Mouse (Mus musculus) liver, embryonic 12.5 days (tissue): ENCODE results near the gene Tnfrsf1b. TPM values are rescaled to one million over a fixed set of nuclear protein-coding genes. Genes with fewer than 3 reads are reported as not detected.

Source experiments
- ATAC-seq: fragments of 200-750 bp; cut with Nextera tagmentation; 2 replicates; pipeline ENCODE4 v1.8.0; 2017; ENCODE audit warnings: moderate number of reproducible peaks, mild to moderate bottlenecking, moderate library complexity
- H3K27ac ChIP-seq: fragments of 300-500 bp; sonication (generic); 2 replicates; pipeline ENCODE4 v1.5.1; 2016; ENCODE audit warnings: mild to moderate bottlenecking
- H3K27me3 ChIP-seq: fragments of 300-500 bp; sonication (generic); replicated peaks from 2 replicates; pipeline ENCODE4 v1.6.1; 2016; ENCODE audit warnings: mild to moderate bottlenecking, moderate library complexity
- H3K36me3 ChIP-seq: fragments of 300-500 bp; sonication (generic); 2 replicates; pipeline ENCODE4 v1.6.1; 2016; ENCODE audit warnings: mild to moderate bottlenecking, moderate library complexity
- H3K4me1 ChIP-seq: fragments of 300-500 bp; sonication (generic); 2 replicates; pipeline ENCODE4 v1.6.1; 2016
- H3K4me2 ChIP-seq: fragments of 300-500 bp; sonication (generic); 2 replicates; pipeline ENCODE4 v1.6.1; 2016; ENCODE audit warnings: mild to moderate bottlenecking, moderate library complexity
- H3K4me3 ChIP-seq: fragments of 300-500 bp; sonication (generic); 2 replicates; pipeline ENCODE4 v1.5.1; 2016; ENCODE audit warnings: mild to moderate bottlenecking, moderate library complexity
- H3K9ac ChIP-seq: fragments of 300-500 bp; sonication (generic); 2 replicates; pipeline ENCODE4 v1.6.1; 2016; ENCODE audit warnings: mild to moderate bottlenecking, moderate library complexity
- H3K9me3 ChIP-seq: fragments of 300-500 bp; sonication (generic); replicated peaks from 2 replicates; pipeline ENCODE4 v1.6.1; 2016; ENCODE audit warnings: mild to moderate bottlenecking, moderate library complexity
- WGBS: fragments of 180-500 bp; shearing (Covaris S2); methylation state at CpG from one replicate; pipeline ENCODE4 v1.1.7; 2016; ENCODE audit not compliant: insufficient replicate concordance; 5-methylcytosine and 5-hydroxymethylcytosine counted together
- polyA plus RNA-seq: library from polyadenylated mRNA; unstranded; fragments of >200 nt; fragmentation: Nextera tagmentation; extraction: Ambion mirVana; gene quantifications from 2 replicates; pipeline ENCODE4 v1.2.1, GENCODE M21; 2016

Gene Tnfrsf1b
- 4.9 TPM in 2 replicates for polyA plus RNA-seq

DNA sequence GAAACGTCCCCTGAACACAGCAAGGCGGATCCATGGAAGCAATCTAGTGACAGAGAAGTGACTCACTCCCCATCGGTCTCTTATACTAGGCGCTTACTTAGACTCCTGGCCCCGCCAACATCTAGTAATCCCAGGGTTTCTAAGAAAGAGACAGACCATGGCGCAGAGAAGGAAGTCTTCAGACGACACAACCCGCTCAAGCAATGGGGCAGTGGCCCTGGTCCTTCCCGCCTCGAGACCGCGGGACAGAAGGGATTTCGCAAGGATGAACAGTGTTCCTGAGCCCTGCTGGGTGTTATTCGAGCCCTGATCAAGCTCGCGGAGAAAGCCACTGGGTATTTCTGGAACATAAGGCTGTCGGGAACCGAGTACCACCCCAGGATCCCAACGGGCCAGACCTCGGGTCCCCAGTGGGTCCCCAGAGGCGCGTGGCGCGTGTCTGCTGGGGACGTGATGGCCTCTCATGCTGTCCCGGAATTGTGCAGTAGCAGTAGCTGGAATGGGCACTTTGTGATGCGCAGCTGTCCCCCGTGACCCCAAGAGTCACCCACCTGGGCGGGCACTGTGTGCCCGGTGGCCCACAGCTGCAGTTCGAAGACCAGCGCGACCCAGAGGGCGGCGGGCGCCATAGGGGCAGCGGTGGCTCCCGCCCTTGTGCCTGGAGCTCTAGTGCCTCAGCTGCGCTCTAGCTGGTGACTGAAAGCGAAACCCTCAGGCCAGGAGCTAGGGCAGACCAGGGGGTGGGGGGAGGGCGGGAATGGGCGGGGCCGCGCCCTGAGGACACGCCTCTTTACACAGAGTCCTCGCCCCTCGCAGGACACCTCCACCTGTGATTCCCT is at the start of gene Tnfrsf1b:
TSS of gene Tnfrsf1b (minus strand) at position 698 of the 839 bp plus-strand sequence.
- Histone ChIP-seq H3K27me3 (peaks cover 57% of the 10 kb centered on the region), H3K9ac (peak within 1 kb of the TSS; percentile 60), H3K4me1 (peaks cover 8% of the 10 kb centered on the region; the same call in 1 of the 2 replicates), H3K27ac (no peak within 1 kb of the TSS), H3K4me2 (peak within 1 kb of the TSS; percentile 75), H3K36me3 (no peaks in the 10 kb centered on the region), H3K9me3 (no peaks in the 10 kb centered on the region), H3K4me3 (peak within 1 kb of the TSS; percentile 56)
- under 1% methylated on average over 47 of the region's 47 CpGs for WGBS
- peak; percentile 80 for ATAC-seq

DNA sequence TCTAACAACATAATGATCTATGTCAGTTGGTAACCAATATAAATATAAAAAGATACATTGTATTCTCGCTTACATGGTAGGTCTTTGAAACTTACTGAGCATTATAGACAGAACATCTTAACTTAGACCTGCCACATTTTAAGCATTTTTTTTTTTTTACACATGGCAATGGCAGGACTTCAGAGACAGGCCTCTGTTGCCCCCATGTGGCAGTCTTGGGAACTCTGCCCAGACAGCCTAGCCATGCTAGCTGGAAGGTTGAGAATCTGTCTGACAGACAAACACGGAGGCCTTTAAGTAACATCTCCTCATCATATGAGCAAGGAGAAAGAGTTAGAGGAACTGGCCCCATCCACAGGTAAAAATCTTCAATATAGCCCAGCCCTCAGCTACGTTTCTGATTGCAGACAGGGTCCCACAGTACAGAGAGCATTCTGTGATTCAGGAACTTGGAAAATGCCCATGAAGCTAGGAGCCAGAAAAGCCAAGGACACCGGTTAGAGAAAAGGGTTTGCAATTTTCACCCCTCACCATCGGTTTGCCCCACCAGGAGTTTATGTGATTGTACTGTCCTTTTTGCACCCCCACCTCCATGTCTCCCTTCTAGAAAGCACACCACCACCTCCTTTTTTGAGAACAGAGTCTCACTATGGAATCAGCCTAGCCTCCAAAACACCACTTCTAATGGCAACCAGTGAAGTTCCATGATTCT is 49.1 kb upstream of the Tnfrsf1b start:
- Histone ChIP-seq H3K9ac (no peak overlapping the region), H3K4me1 (no peaks in the 10 kb centered on the region), H3K27ac (no peak overlapping the region), H3K27me3 (peaks cover 10% of the 10 kb centered on the region), H3K9me3 (no peaks in the 10 kb centered on the region), H3K4me3 (no peak overlapping the region), H3K36me3 (no peaks in the 10 kb centered on the region), H3K4me2 (no peak overlapping the region)
- WGBS: 31% methylated on average over 5 of the region's 5 CpGs
- no peak for ATAC-seq

DNA sequence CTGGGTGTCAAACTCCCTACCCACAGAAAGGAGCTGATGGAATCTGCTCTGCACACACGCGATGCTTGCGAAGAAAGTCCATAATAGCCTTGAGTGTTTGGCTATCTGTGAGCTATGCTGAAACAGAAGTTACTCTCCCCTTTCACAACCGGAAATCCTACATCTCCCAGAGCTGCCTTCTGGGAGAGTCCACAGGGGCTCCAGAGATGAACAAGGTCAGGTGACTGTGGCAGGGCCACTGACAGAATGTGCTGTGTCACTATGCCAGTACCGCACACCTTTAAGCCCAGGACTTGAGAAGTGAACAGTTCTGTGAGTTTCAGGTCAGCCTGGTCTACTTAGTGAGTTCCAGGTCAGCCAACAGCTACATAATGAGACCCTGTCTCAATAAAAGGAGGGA is 47.9 kb upstream of the Tnfrsf1b start:
- no peak overlapping the region for H3K4me2 ChIP-seq
- H3K9ac ChIP-seq: no peak overlapping the region
- H3K4me3 ChIP-seq: no peak overlapping the region
- H3K27ac ChIP-seq: no peak overlapping the region
- H3K9me3 ChIP-seq: no peaks in the 10 kb centered on the region
- H3K27me3 ChIP-seq: peaks cover 10% of the 10 kb centered on the region
- H3K36me3 ChIP-seq: no peaks in the 10 kb centered on the region
- no peaks in the 10 kb centered on the region for H3K4me1 ChIP-seq
- 61% methylated on average over 5 of the region's 5 CpGs for WGBS
- no peak for ATAC-seq

DNA sequence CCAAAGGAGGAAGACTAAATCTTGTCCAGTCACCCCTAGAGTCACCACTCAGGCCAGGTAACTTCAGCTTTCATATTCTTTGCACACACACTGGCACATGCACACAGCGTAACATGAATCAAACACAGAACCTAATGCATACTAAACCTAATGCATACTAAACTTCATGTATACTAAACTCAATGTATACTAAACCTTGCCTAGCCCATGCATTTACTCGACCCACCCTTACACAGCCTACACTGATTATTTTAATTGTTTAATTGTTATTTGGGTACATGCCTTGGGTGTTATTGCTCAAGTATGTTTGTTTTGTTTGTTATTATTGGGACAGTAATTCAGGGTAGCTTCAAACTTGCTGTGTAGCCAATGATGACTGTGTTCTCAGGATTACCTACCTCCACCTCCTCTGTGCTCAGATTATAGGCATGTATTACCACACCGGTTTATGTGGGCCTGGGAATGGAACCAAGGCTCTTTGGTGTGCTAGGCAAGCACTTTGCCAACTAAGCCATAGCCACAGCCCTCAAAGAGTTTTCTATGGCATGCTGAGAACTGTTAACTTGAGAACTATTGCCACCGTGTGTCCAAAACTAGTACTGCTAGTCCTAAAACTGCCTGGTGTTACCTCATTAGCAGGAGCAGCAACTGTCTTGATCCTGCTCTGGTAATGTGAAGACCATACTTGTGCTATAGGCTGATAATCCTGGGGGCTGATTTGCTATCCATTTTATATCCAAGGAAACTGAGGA is 39.9 kb upstream of the Tnfrsf1b start:
- no peaks in the 10 kb centered on the region for H3K4me1 ChIP-seq
- no peak overlapping the region for H3K9ac ChIP-seq
- H3K27ac ChIP-seq: no peak overlapping the region
- H3K27me3 ChIP-seq: no peaks in the 10 kb centered on the region
- H3K4me3 ChIP-seq: no peak overlapping the region
- peak; percentile 33; the same call in 1 of the 2 replicates for ATAC-seq
- no peaks in the 10 kb centered on the region for H3K36me3 ChIP-seq
- WGBS: 32% methylated on average over 4 of the region's 4 CpGs
- no peaks in the 10 kb centered on the region for H3K9me3 ChIP-seq
- no peak overlapping the region for H3K4me2 ChIP-seq

DNA sequence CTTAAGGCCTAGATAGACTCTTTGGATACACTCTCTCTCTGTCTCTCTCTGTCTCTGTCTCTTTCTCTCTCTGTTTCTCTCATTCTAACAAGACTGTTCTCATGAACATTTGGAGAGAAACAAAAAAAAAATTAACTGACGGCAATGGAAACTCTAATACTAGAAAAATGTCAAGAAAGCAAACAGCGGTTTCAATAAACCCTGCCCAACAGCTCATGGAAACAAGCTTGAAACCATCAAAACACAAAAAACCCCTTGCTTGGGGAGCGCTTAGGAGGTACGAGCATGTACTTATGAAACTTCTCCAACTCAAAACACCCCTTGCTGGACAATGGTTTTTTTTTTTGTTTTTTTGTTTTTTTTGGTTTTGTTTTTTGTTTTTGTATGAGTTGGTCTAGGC is 38.0 kb upstream of the Tnfrsf1b start:
- H3K4me2 ChIP-seq: no peak overlapping the region
- no peaks in the 10 kb centered on the region for H3K9me3 ChIP-seq
- no peak overlapping the region for H3K27ac ChIP-seq
- H3K36me3 ChIP-seq: no peaks in the 10 kb centered on the region
- H3K9ac ChIP-seq: no peak overlapping the region
- H3K4me3 ChIP-seq: no peak overlapping the region
- no peak for ATAC-seq
- no peaks in the 10 kb centered on the region for H3K4me1 ChIP-seq
- WGBS: 80% methylated on average over 4 of the region's 4 CpGs
- H3K27me3 ChIP-seq: no peaks in the 10 kb centered on the region

DNA sequence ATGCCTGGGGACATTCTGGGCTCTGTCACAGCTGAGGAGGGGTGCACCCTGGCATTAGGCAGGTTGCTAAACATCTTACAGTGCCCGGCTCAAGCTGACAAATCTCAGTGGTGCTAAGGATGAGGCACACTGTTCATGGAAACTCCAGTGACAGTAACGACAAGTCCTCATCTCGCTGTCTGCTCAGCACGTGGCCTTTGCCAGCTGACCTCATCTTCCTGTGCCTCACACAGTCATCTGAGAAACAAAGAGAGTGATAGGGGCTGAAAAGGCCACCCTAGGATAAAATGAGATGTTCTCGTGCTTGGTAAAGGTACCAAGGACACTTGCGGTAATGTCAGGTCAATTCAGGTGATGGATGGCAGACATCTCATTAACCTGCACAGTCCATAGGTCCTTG is 36.8 kb upstream of the Tnfrsf1b start:
- Histone ChIP-seq H3K9ac (no peak overlapping the region), H3K9me3 (no peaks in the 10 kb centered on the region), H3K27me3 (no peaks in the 10 kb centered on the region), H3K27ac (no peak overlapping the region), H3K4me2 (no peak overlapping the region), H3K4me1 (no peaks in the 10 kb centered on the region), H3K36me3 (no peaks in the 10 kb centered on the region), H3K4me3 (no peak overlapping the region)
- WGBS: 62% methylated on average over 6 of the region's 6 CpGs
- ATAC-seq: no peak

DNA sequence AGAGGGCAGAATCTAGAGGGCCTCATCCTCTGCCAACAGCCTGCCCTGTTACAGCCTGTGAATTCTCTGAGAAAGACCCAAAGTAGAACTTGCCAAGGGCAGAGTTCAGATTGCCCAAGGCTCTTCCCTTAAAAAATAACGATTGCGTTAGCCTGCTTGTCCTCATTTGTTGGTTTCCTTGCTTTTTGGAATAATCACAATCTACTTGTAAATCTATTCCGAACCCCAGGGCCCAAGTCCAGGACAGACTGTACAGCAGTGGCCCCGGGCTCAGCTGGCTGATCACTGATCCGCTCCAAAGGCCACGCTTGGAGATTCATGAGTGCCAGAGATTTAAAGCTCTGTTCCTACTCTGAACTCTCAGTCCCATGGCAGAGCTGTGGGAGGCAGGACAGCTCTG is 34.3 kb upstream of the Tnfrsf1b start:
- ATAC-seq: peak; percentile 56; the same call in 1 of the 2 replicates

DNA sequence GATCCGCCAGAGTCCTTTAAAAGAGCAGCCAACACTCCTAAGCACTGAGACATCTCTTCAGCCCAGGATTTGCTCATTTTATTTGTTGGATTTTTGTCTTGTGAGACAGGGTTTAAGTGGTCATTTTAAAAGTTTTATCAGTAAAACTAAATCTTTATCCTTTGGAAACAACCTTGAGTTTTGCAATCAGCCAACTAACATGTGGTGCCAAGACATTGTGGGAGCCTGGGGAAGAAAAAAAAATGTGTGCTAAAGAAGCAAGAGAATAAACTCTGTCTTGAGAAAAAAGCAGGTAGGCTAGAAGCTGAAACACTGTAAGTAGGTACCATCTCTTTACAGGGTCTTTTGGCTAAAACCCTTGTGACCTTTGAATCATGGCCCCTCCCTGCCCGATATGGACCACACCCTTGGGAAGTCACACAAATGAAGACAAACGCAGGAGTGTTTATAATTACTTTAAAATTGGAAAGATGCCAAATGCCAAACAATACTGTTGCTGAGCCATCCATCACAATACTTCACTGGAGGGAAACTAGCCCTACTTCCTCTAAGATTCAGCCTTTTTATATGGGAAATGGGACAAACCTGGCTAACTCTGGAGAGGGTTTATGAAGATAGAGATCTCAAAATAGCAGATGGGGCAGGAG is 32.2 kb upstream of the Tnfrsf1b start:
- no peak overlapping the region for H3K9ac ChIP-seq
- H3K27ac ChIP-seq: no peak overlapping the region
- no peaks in the 10 kb centered on the region for H3K9me3 ChIP-seq
- H3K4me1 ChIP-seq: no peaks in the 10 kb centered on the region
- no peak overlapping the region for H3K4me3 ChIP-seq
- H3K27me3 ChIP-seq: no peaks in the 10 kb centered on the region
- ATAC-seq: no peak
- H3K4me2 ChIP-seq: no peak overlapping the region
- H3K36me3 ChIP-seq: no peaks in the 10 kb centered on the region
- 61% methylated on average over 3 of the region's 3 CpGs for WGBS

More for the DNA sequence above, 34.3 kb upstream of the Tnfrsf1b start:
- Histone ChIP-seq H3K9ac (no peak overlapping the region), H3K27ac (no peak overlapping the region), H3K36me3 (no peaks in the 10 kb centered on the region), H3K4me1 (no peaks in the 10 kb centered on the region), H3K9me3 (no peaks in the 10 kb centered on the region), H3K27me3 (no peaks in the 10 kb centered on the region), H3K4me3 (no peak overlapping the region), H3K4me2 (no peak overlapping the region)
- 66% methylated on average over 6 of the region's 6 CpGs for WGBS

DNA sequence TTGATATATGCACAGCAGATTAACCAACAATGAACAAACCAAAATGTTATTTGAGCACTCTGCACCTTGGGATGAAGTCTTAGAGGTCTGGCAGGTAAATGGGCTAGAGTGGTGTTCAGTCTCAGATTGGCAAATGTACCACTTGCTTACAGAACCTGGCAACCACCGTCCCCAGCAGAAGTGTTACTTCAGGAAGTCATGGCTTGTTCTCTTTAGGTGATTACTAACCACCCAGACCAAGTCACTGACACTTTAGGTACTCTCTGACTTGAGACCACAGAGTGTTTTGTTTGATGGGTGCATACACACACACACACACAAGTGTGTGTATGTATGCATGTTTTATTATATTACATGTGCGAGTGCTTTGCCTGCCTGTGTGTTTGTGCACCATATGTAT is 31.6 kb upstream of the Tnfrsf1b start:
- no peaks in the 10 kb centered on the region for H3K9me3 ChIP-seq

DNA sequence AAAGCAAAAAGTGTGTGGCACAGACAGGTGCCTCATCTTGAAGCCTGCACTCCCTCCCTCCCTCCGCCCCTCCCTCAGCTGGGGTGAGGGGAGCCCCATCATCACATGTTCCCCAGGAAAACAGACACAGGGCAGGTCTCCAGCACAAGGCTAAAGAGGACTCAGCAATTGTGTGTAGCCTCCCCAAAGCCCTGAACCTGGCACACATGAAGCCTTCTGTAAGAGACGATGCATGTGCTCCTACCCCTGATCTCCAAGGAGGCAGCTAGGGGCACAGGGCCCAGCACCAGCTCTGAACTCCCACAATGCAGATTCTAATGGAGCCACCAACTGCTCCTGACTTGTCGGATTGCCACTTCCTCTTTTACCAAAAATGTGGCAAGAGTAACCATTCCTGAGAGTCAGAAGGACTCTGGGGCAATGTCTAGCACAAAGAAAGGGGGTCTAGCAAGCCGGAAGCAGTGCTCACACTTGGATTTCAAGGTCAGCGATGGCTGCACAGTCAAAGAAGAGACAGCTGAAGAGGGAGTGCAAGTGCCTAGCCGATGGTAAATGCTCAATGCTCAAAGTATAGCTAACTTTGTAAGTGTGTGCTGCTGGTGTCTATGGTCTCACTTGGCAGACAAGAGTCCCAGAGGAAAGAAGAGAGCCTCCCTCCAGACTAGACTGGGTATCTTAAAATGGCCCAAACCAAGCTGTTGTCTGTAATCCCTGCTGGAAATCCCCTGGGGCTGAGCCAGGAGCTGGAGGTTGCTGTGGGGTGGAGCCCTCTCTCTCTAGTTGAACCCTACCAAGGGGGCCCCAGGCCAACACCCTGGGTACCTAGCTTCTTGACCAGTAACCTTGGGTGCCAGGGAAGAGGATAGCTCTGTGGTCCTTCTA is 29.9 kb upstream of the Tnfrsf1b start:
- 51% methylated on average over 6 of the region's 6 CpGs for WGBS
- Histone ChIP-seq H3K4me1 (no peaks in the 10 kb centered on the region), H3K4me2 (no peak overlapping the region), H3K27me3 (no peaks in the 10 kb centered on the region), H3K27ac (no peak overlapping the region), H3K36me3 (no peaks in the 10 kb centered on the region), H3K9ac (no peak overlapping the region), H3K4me3 (no peak overlapping the region), H3K9me3 (no peaks in the 10 kb centered on the region)
- ATAC-seq: no peak

More for the DNA sequence above, 31.6 kb upstream of the Tnfrsf1b start:
- Histone ChIP-seq H3K4me1 (no peaks in the 10 kb centered on the region), H3K27me3 (no peaks in the 10 kb centered on the region), H3K4me2 (no peak overlapping the region), H3K4me3 (no peak overlapping the region), H3K36me3 (no peaks in the 10 kb centered on the region), H3K27ac (no peak overlapping the region), H3K9ac (no peak overlapping the region)
- WGBS: 65% methylated on average over 2 of the region's 2 CpGs
- ATAC-seq: no peak

DNA sequence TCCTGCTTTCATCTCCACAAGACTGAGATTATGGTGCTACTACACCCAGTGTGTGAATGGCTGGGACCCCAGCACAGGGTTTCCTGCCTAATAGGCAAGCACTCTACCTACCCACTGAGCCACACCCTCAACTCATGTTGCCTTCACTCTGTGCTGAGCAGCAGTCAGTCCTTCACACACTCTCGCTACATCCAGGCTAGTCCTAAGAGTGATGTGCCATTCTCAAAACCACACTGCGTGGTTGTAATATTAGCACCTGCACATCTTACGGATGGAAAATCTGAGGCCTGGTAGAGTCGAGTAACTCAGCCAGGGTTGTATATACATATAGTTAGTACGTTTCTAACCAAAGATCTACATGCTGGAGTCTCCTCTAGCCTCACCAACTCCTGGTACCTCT is 28.2 kb upstream of the Tnfrsf1b start:
- Histone ChIP-seq H3K9ac (no peak overlapping the region), H3K4me3 (no peak overlapping the region), H3K27me3 (no peaks in the 10 kb centered on the region), H3K4me1 (no peaks in the 10 kb centered on the region), H3K27ac (no peak overlapping the region), H3K4me2 (no peak overlapping the region), H3K36me3 (no peaks in the 10 kb centered on the region), H3K9me3 (no peaks in the 10 kb centered on the region)
- no peak for ATAC-seq
- WGBS: 79% methylated on average over 5 of the region's 5 CpGs
